Mouse (Mus musculus): ENCODE measurements around the gene Adgrf4. TPM values are rescaled to one million over a fixed set of nuclear protein-coding genes. Genes with fewer than 3 reads are reported as not detected.
A peak's percentile ranks its signal among the peaks of the same experiment; 100 is the strongest.

Adgrf4 gene
- total RNA-seq (2021): under 1 TPM in 1 of 2 experiments, not detected in 1; 0.21 TPM
- long read RNA-seq, experiment 1: 0 reads
- long read RNA-seq, experiment 2: 0 reads

DNA sequence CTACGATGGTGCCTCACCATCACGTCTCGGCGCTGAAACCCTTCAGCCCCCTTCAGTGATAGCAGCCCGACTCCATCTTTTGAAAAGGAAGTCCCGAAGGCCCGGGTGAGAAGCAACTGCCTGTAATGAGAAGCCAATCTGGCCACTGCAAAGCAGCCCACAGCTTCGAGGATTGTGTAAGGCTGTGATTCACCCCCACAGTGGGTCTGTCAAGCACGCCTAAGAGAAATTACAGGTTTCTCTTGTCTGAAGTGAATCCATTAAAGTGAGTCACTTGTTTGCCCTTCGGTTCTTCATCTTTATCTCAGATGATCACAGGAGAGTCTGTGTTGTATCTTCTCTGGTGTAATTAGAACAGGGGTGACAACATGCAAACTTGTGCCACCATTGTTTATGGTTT is at the start of gene Adgrf4:
Adgrf4 (minus strand) TSS at position 149 of the 400 bp plus-strand sequence.
- DNase-seq: no peak

DNA sequence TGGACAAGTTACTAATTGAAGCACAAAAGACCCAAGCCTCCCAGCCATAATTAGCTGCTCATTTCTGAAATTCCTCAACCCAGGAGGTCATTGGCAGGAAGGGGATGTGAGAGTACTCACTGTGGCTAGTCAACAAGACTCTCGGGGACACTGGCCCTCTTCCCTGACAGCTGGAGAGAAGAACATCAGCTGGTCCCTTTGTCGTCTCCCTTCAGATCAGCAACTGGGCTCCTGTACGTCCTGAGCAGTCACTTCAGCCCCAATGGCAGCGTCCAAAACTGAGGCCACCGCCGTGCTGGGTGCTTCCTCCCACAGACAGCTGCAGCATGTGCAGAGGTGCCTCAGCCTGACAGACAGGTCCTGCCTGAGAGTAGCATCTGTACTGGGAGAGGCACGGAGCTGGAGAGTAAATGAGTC is 49.7 kb upstream of the Adgrf4 start, which contains the start of gene Adgrf2:
Adgrf2 (minus strand) TSS at position 379 of the 417 bp plus-strand sequence.
- no peak for DNase-seq

DNA sequence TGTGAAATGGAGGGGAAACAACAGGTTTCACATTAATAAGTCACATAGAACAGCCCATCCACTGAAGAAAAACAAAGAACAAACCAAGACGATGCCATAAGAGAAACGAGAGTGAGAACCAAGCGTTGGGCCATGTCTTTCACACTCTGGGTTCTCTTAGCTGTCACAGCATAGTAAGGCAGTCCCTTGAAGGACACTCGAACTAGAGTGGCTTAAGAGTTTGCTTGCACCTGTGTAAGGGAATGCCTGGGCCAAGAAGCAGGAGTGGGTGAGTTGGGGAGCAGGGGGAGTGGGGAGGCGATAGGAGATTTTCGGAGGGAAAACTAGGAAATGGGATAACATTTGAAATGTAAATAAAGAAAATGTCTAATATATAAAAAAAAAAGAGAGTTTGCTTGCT is 46.7 kb upstream of the Adgrf4 start:
- no peak for DNase-seq

DNA sequence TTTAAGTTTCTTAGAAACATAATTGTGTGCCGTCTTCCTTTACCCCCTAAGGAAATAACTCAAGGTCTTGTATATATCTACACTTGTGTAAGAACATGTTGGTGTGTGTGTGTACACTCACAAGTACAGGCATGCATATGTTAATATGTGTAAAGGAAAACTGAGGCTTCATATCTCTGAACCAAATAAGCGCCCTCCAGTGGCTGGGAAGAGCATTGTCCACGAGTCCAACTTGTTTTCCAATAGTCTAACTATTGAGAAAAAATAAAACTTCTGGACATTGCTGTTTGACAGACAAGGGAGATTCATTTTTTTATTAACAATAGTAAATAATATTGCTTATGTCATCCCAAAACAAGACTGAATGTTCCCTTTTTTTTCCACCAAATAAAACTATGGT is 25.1 kb upstream of the Adgrf4 start:
- DNase-seq: no peak

DNA sequence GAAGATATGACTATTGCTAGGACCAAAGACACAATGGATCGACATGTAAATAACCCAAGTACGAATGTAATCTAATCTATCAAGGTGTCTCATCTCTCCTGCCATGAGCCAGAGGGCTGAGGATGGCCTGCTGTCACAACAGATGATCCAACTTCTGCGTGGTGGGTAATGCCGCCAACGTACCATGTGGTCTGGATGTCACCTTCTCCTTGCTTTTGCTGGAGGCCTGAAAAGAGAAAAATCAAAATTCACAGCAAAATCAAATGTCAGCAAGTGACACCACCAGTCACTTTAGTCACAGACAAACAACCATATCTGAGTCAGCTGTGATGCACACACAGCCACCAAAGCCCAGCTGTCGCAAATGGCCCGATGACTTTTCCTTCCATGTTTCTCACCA is 22.9 kb upstream of the Adgrf4 start:
- DNase-seq: no peak

DNA sequence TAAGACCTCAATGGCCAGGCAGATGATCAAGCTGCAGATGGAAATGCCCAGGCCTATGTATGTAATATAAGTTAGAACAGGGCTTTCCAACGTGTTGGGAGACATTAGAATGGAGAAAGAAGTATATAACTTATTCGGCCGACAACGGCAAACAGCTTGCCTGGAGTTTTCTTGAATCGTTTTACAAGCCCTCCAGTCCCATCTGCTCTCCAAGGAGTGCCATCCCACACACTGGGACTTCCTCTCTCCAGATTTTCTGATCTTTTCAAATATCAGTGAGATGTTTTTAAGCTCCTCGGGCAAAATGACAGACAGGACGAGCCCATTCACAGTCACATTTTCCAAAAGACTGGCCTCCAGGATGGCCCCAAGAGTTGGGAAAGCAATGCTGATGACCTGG is 18.6 kb upstream of the Adgrf4 start:
- DNase-seq: no peak

DNA sequence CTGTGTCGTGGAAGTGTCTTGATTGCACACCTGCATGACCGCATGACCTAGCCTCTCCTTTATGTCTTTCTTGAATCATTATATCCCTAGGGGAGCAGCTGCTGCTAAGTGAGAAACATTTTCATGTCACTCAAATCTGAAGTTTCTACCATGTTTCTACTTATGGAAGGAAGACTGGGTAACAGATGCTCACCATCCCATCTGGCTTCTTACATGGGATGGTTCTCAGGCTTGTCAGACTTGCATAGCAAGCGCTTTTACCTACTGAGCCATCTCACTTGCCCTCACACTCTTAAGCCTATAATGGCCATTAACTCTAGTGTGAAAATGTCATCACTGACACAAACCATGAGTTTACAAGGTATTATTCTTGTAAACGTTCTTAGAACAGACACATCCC is 13.5 kb upstream of the Adgrf4 start:
- no peak for DNase-seq

DNA sequence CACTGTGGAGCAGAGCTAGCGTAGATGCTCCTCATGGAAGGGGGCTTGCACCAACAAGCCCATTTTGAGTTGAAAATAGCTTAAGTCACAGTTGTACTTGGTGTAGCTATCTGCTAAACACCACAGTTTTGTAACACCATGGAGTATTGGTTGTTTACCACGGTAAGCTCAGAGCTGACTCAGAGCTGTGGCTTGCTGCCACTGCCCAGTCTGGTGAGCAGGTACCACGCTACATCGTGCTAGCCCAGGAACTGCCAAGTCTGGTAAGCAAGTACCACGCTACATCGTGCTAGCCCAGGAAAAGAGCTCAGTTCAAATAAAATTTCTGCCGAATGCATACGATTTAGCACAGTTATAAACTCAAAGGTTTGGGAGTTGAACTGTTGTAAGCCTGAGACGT is 10.1 kb upstream of the Adgrf4 start:
- no peak for DNase-seq

DNA sequence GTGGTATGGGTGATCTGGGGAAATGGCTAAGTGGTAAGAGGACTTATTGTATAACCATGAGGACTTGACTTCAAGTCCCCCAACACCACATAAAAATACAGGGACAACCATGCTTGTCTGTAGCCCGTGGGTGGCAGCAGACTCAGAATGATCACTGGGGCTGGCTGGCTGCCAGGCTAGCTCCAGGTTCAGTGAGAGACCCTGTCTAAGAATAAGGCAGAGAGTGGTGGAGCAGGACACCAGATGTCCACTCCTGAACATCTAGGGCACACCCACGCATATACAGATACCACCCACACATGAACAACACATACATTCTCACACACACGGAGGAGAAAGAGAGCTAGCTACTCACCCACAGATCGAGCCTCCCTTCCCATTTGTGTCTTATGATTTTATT is 2.6 kb upstream of the Adgrf4 start:
- DNase-seq: no peak

DNA sequence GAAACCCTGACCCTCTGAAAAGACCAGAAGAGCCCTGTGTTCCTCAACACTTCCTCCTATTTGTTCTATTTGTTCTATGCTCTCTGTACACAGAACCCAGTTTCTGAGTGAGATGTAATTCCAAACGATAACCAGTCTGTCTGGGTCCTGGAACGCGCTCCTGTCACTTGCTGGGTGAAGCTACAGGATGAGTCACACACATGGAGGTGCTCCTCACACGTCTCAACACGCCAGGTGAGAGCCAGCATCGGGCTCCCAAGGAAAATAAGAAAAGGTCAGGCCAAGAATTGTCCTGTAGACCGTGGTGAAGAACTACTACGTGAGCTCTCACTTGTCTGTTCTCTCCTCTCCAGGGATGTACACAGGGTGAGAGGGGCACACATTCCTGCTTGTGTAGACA is 1.6 kb downstream of the Adgrf4 start:
- no peak for DNase-seq

DNA sequence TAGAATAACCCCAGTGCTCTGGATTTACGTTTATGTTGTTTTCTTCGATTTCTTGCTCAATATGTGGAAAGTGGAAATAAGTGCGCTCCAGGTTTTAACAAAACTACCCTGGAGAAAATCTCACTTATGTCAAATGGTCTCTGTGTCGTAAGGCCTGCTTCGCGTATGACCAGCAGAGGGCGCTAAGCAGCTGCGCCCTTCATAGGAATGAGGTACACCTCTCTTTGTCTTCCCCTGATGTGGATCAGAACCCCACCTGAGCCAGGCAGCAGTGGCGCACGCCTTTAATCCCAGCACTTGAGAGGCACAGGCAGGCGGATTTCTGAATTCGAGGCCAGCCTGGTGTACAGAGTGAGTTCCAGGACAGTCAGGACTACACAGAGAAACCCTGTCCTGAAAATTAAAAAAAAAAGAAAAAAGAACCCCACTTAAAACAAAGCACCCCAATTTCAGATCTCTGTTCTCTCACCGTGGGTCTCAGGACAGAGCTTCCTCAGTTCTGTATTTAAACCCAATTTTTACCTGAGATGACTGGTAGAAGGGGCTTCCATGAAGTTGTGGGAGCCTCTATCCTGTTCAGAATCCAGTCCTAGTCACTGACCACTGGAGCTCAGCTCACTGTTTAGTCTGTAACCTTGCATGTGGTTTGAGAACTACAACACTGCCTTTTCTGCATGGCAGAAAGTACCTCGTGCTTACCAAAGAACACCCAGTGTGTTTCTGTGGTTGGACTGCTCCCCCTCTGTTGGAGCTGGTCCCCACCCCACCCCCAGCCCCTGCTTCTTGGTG is 33.3 kb downstream of the Adgrf4 start:
- DNase-seq: peak; percentile 59

DNA sequence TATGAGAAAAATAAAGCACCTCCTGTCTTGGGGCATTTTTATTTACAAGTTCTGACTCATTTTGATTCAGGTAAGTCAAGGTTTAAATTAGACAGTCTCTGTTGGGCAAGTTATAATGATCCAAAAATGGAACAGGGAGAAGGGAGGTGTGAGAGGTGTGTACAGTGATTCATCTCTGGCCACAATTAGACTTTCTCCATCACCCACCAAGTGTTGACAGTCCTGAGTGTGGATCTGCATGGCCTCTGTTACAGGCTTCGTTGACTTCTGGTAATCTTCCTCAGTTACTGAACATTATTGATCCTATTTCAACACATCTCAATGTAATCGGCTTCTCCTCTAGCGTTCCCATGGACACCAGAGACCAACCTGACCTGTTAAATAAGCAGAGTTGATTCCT is 48.7 kb downstream of the Adgrf4 start:
- DNase-seq: no peak

DNA sequence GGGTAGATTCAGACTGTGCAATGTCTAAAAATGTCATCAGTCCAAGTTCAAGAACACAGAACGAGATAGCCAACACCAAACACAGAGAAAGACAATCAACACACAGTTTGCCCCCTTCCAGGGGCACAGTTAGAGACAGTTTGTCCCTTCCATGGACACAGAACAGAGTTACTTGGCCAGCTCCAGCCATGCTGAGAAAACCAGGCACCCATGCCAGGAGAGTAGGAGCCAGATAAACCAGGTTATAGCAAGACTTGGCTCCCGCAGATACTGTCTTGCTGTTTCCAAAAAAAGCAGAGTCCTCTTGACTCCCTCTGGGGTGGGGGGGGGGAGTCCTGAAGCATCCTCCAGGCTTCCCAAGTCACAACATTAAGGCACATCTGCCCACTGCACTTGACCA is 61.9 kb downstream of the Adgrf4 start:
- DNase-seq: no peak

DNA sequence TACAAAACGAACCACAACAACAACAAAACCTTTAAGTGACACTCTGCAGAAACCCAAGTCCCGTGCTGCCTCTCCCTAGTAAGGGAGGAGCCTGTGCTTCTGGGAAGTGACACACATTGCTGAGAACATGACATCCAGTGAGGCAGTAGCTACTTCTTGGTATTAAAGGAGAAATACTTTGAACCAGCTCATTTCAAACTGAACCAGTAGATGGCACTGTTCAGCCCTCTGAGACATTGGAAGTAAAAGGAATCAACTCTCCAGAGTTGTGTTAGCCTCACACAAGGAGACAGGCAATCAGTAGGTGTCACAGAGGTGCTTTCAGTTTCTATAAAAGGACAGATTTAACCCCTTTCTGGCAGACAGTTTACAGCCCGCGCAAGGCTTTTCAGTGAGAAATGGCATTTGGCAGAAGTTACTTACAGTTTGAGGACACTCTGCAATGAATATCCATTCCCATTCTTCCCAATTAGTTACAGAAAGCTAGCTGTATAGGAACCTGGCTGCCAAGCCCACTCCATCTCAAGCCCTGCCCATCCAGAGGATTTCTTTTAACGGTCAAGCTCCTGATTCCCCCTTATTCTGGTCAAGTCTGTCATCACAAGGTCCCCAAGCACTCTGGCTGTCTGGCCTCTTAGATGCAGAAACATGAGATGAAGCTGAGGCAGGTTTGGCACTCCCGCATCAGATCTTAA is 78.9 kb downstream of the Adgrf4 start:
- DNase-seq: peak; percentile 47

DNA sequence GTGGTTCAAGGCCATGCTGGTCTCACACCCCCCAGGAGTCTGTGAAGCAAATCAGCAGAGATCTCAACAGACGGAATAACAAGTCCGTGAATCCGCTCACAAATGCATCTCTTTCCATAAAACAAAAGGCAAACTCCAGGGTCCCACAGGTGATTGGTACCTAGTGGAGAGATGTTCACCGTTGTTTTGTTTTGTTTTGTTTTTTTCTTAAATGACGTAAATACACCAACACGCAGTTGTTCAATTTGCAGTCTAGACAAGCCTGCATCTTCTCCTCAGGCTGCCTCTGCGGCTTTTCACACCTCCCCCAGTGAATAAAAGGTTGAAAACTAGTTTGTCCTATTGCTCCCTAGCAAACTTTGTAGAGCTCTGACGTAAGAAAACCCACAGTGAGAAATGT is 80.8 kb downstream of the Adgrf4 start, which contains the start of gene Opn5:
Opn5 (minus strand) TSS at position 101 of the 400 bp plus-strand sequence.
- no peak for DNase-seq

DNA sequence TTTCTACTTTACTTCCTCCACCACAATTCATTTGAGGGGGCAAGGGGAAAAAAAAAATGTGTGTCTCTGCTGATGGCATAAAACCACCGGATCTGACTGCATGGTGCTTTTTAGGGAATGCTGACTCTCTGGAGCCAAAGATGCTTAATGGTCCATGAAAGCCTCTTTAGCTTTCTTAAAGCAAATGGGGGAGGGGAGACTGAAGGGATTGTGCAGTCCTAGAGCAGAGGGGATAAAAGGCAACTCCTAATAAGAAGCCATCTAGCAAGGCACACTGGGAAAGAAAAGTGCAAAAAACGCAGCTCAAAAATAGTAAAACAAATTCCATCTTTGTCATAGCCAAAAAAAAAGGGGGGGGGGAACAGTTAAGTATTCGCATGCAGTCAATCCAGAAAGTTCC is 83.8 kb downstream of the Adgrf4 start:
- no peak for DNase-seq

Other genes with a start within 250 kb of the Adgrf4 start
- not detected for gene Opn5, start 80.9 kb downstream of the Adgrf4 start, total RNA-seq (2021)
- under 1 TPM; 0.09 to 0.18 TPM for gene Adgrf2, start 49.9 kb upstream of the Adgrf4 start, total RNA-seq (2021)
- 10 to 100 TPM; 60.0 to 68.8 TPM for gene Cd2ap, start 184.4 kb upstream of the Adgrf4 start, total RNA-seq (2021)

Data from adrenal gland, postnatal 10 days (tissue).